Mouse (Mus musculus): ENCODE measurements around the gene Chn1.

DNA sequence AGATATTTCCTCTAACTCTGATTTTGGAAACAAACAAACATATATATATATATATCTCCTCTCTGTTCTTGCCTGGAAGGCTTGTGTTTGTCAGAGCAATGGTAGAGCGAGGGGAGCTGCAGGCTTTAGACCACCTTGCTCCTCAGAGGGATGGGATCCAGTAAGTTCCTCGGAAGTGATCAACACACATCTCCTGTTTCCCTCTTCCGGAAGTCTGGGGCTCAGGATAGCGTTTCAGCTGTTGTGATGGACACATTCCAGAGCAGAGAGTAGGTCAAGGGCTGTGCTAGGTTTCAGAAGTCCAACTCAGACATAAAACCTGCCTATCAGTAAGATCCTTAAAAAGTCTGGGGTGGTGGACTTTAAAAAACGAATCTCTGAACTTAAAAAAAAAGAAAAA is 196.0 kb downstream of the Chn1 start:
- no peak for TF ChIP-seq CTCF (IDR thresholded peaks at IDR 0.05; ENCODE audit: control insufficient read depth, insufficient read depth, insufficient replicate concordance, low read depth, low read length)
- TF ChIP-seq POLR2A (IDR thresholded peaks at IDR 0.05; ENCODE audit: control insufficient read depth, low read depth, low read length), result no peak
